Comparison of ENCODE assay signal across 9 mouse cellular contexts in the genomic region with DNA sequence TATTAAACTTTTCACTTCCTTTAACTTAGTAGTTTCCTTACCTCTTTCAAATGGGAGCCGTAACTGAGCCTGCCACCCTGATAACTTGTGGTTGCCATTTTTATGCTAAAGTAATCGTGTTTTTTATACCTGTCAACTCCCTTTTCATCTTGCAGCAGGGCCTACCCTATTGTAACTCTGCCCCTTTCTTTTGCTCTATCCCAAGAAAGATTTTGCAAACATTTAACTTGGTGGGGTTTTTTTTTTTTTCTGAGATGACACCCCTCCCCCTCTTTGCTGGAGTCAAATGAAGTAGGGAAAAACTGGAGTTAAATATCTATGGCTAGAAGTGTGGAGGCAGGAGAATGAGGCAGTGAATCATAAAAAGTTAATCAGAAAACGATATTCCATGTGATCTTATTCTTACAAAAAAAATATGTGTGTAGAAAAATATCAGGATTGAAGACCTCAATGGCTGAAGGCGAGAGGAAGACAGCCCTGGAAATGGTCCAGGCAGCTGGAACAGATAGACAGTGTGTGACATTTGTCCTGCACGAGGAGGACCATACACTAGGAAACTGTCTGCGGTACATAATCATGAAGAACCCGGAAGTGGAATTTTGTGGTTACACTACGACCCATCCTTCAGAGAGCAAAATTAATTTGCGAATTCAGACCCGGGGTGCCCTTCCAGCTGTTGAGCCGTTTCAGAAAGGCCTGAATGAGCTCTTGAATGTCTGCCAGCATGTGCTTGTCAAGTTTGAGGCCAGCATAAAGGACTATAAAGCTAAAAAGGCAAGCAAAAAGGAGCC. TPM values are rescaled to one million over a fixed set of nuclear protein-coding genes. Genes with fewer than 3 reads are reported as not detected.
DNase-seq lines count a peak whose midpoint lies in the region; ATAC-seq and TF ChIP-seq lines count a peak whose summit lies in the region.
"Had no signal": no experiment of that assay in that cellular context is flagged by ENCODE, and none has a peak within 500 bp of the region (broad histone marks: within the 10 kb centered on the region; RNA-seq: fewer than 3 reads in every experiment).

No protein-coding gene starts in this region.

- H3K9me3 ChIP-seq in erythroblast, embryonic 14.5 days (ENCODE audit: control insufficient read depth, low read length) = no peaks in the 10 kb centered on the region
- no peaks in the 10 kb centered on the region for H3K9me3 ChIP-seq in G1E (replicated peaks)
- H3K9me3 ChIP-seq in hindbrain, embryonic 15.5 days = no peaks in the 10 kb centered on the region
- H3K9me3 ChIP-seq in liver, embryonic 13.5 days (replicated peaks) = no peaks in the 10 kb centered on the region

- H3K4me2 ChIP-seq in hindbrain, embryonic 15.5 days = peak overlapping the region; percentile 98
- H3K4me2 ChIP-seq in liver, embryonic 13.5 days = peak overlapping the region; percentile 98

- 52% methylated on average over 11 of the region's 11 CpGs for WGBS in hindbrain, embryonic 15.5 days
- 45% methylated on average over 11 of the region's 11 CpGs for WGBS in liver, embryonic 13.5 days (ENCODE audit: insufficient replicate concordance)

- H3K9ac ChIP-seq in hindbrain, embryonic 15.5 days = peak overlapping the region; percentile 80
- H3K9ac ChIP-seq in liver, embryonic 13.5 days = peak overlapping the region; percentile 89

- no peak for TF ChIP-seq CTCF in G1E (IDR thresholded peaks at IDR 0.05; ENCODE audit: low read depth, low read length)

- DNase-seq in G1E (ENCODE audit: low spot score) = no peak
- DNase-seq in liver, embryonic 13.5 days = no peak
- no peak for DNase-seq in retina, postnatal 1 day
- DNase-seq in right cerebral cortex, postnatal 14 days = no peak
- no peak for DNase-seq in urinary bladder, postnatal 36 days (ENCODE audit: low spot score in 2 of 2)

- no peaks in the 10 kb centered on the region for H3K27me3 ChIP-seq in erythroblast, embryonic 14.5 days (ENCODE audit: control insufficient read depth)
- no peaks in the 10 kb centered on the region for H3K27me3 ChIP-seq in G1E (ENCODE audit: insufficient read depth, low read length)
- H3K27me3 ChIP-seq in hindbrain, embryonic 15.5 days = no peaks in the 10 kb centered on the region
- no peaks in the 10 kb centered on the region for H3K27me3 ChIP-seq in liver, embryonic 13.5 days
- H3K27me3 ChIP-seq: Patski had no signal

- no peak overlapping the region for H3K27ac ChIP-seq in hindbrain, embryonic 15.5 days (replicated peaks)
- peak overlapping the region; percentile 76; the same call in 1 of the 2 replicates for H3K27ac ChIP-seq in liver, embryonic 13.5 days

- H3K4me3 ChIP-seq in erythroblast, embryonic 14.5 days (replicated peaks) = peak overlapping the region; percentile 92
- H3K4me3 ChIP-seq in G1E (ENCODE audit: low read depth, low read length) = peak overlapping the region; percentile 96
- peak overlapping the region; percentile 98 for H3K4me3 ChIP-seq in hindbrain, embryonic 15.5 days
- peak overlapping the region; percentile 88 for H3K4me3 ChIP-seq in liver, embryonic 13.5 days (replicated peaks)

- H3K36me3 ChIP-seq in erythroblast, embryonic 14.5 days (ENCODE audit: control insufficient read depth) = peaks cover 28% of the 10 kb centered on the region
- peaks cover 49% of the 10 kb centered on the region for H3K36me3 ChIP-seq in G1E (replicated peaks)
- no peaks in the 10 kb centered on the region for H3K36me3 ChIP-seq in hindbrain, embryonic 15.5 days
- peaks cover 26% of the 10 kb centered on the region for H3K36me3 ChIP-seq in liver, embryonic 13.5 days

- peaks cover 55% of the 10 kb centered on the region for H3K4me1 ChIP-seq in erythroblast, embryonic 14.5 days (ENCODE audit: control insufficient read depth)
- H3K4me1 ChIP-seq in G1E (ENCODE audit: insufficient read depth, low read depth, low read length) = peaks cover 39% of the 10 kb centered on the region
- H3K4me1 ChIP-seq in hindbrain, embryonic 15.5 days (replicated peaks) = peaks cover 28% of the 10 kb centered on the region
- H3K4me1 ChIP-seq in liver, embryonic 13.5 days (replicated peaks) = peaks cover 44% of the 10 kb centered on the region

- ATAC-seq in erythroblast, adult 5-6 weeks (replicated peaks; ENCODE audit: low FRiP score, poor library complexity, severe bottlenecking) = no peak
- no peak for ATAC-seq in G1E (ENCODE audit: extremely low read depth, insufficient number of reproducible peaks, low FRiP score, poor library complexity, severe bottlenecking)
- no peak for ATAC-seq in hindbrain, embryonic 15.5 days (ENCODE audit: low FRiP score, low read depth)
- no peak for ATAC-seq in liver, embryonic 13.5 days (ENCODE audit: low read depth)

RNA-seq across cellular contexts. Expression of a gene that starts 1.5 kb away (rescaled TPM):
- polyA plus RNA-seq in erythroblast, embryonic 14.5 days (2012) = 6.5 and 6.6 TPM in 2 replicates
- total RNA-seq in erythroblast, adult 5-6 weeks (2015; ENCODE audit: low replicate concordance) = 27.9 and 36.6 TPM in 2 replicates
- 26.9 and 28.7 TPM in 2 replicates for total RNA-seq in erythroblast, adult 5-6 weeks (2017; ENCODE audit: low replicate concordance)
- total RNA-seq in G1E (2014; fragmentation: Nextera tagmentation) = 107 and 124 TPM in 2 replicates
- total RNA-seq in G1E (2017) = 186 and 188 TPM in 2 replicates
- polyA plus RNA-seq in G1E (2012) = 113 and 131 TPM in 2 replicates
- polyA plus RNA-seq in hindbrain, embryonic 15.5 days (2015; fragmentation: Nextera tagmentation; extraction: Ambion mirVana) = 97.8 and 104 TPM in 2 replicates
- polyA plus RNA-seq in liver, embryonic 13.5 days (2015; fragmentation: Nextera tagmentation; extraction: Ambion mirVana) = 110 and 112 TPM in 2 replicates

RNA-seq across cellular contexts. Expression of a gene that starts 1.9 kb away (rescaled TPM):
- polyA plus RNA-seq in erythroblast, embryonic 14.5 days (2012) = 0.10 and 0.14 TPM in 2 replicates
- 0.84 and 6.5 TPM in 2 replicates for total RNA-seq in erythroblast, adult 5-6 weeks (2015; ENCODE audit: low replicate concordance)
- total RNA-seq in erythroblast, adult 5-6 weeks (2017; ENCODE audit: low replicate concordance) = 1.8 and 2.0 TPM in 2 replicates
- total RNA-seq in G1E (2014; fragmentation: Nextera tagmentation) = 28.4 and 34.4 TPM in 2 replicates
- 13.1 TPM in 2 replicates for total RNA-seq in G1E (2017)
- polyA plus RNA-seq in G1E (2012) = 15.9 and 18.8 TPM in 2 replicates
- polyA plus RNA-seq in hindbrain, embryonic 15.5 days (2015; fragmentation: Nextera tagmentation; extraction: Ambion mirVana) = 4.5 and 6.5 TPM in 2 replicates
- 3.3 and 5.2 TPM in 2 replicates for polyA plus RNA-seq in liver, embryonic 13.5 days (2015; fragmentation: Nextera tagmentation; extraction: Ambion mirVana)

Comparison
In these comparisons a context has a peak if more than half of its experiments do, and no peak if none do; other contexts are left out.
1. RNA of a gene that starts 1.5 kb away (polyA plus RNA-seq): 113 to 131 TPM in G1E, 110 to 112 TPM in liver, embryonic 13.5 days and 97.8 to 104 TPM in hindbrain, embryonic 15.5 days; 6.5 to 6.6 TPM in erythroblast, embryonic 14.5 days; every median in the first group is over 10 times any median in the second.
2. Peak in every context shown above with its lines, with median percentiles within 50 percentile points of each other: H3K4me3 ChIP-seq.